Mouse (Mus musculus) liver, embryonic 16.5 days (tissue): Measurements from ENCODE around the gene Cntnap5b. TPM values are rescaled to one million over a fixed set of nuclear protein-coding genes. Genes with fewer than 3 reads are reported as not detected.

Experiments used
- ATAC-seq: fragments of 200-750 bp; cut with Nextera tagmentation; 2 replicates; pipeline ENCODE4 v1.8.0; 2017; ENCODE audit warnings: low read depth, mild to moderate bottlenecking, moderate number of reproducible peaks, moderate library complexity
- H3K27ac ChIP-seq: fragments of 300-500 bp; sonication (generic); 2 replicates; pipeline ENCODE4 v1.5.1; 2014; ENCODE audit warnings: mild to moderate bottlenecking, low read length
- H3K27me3 ChIP-seq: fragments of 300-500 bp; sonication (generic); 2 replicates; pipeline ENCODE4 v1.6.1; 2014; ENCODE audit warnings: low read depth, low read length, mixed read lengths; ENCODE audit not compliant: control insufficient read depth, insufficient read depth
- H3K36me3 ChIP-seq: fragments of 300-500 bp; sonication (generic); 2 replicates; pipeline ENCODE4 v1.6.1; 2014; ENCODE audit warnings: mild to moderate bottlenecking; ENCODE audit not compliant: control insufficient read depth, insufficient read depth
- H3K4me1 ChIP-seq: fragments of 300-500 bp; sonication (generic); 2 replicates; pipeline ENCODE4 v1.6.1; 2014; ENCODE audit warnings: low read depth, low read length, mixed read lengths; ENCODE audit not compliant: control insufficient read depth
- H3K4me2 ChIP-seq: fragments of 300-500 bp; sonication (generic); 2 replicates; pipeline ENCODE4 v1.6.1; 2014; ENCODE audit warnings: low read depth, low read length, mixed read lengths
- H3K4me3 ChIP-seq: fragments of 300-500 bp; sonication (generic); 2 replicates; pipeline ENCODE4 v1.5.1; 2014; ENCODE audit warnings: low read depth, mild to moderate bottlenecking, low read length
- H3K9ac ChIP-seq: fragments of 300-500 bp; sonication (generic); 2 replicates; pipeline ENCODE4 v1.6.1; 2014; ENCODE audit warnings: low read depth, low read length
- H3K9me3 ChIP-seq: fragments of 300-500 bp; sonication (generic); replicated peaks from 2 replicates; pipeline ENCODE4 v1.6.1; 2016; ENCODE audit warnings: low read length; ENCODE audit not compliant: control insufficient read depth
- WGBS: fragments of 180-500 bp; shearing (Covaris S2); extraction: QIAGEN DNeasy Blood & Tissue Kit; methylation state at CpG from one replicate; pipeline ENCODE4 v1.1.7; 2014; ENCODE audit not compliant: insufficient replicate concordance; 5-methylcytosine and 5-hydroxymethylcytosine counted together
- polyA plus RNA-seq: library from polyadenylated mRNA; unstranded; fragments of >200 nt; fragmentation: Nextera tagmentation; extraction: Ambion mirVana; gene quantifications from 2 replicates; pipeline ENCODE4 v1.2.1, GENCODE M21; 2015

Cntnap5b gene
- polyA plus RNA-seq, 1 experiment from 2014 or later, result not detected

- H3K4me2 ChIP-seq, result no peak overlapping the region
- H3K9me3 ChIP-seq, result no peaks in the 10 kb centered on the region
- H3K27ac ChIP-seq, result no peak overlapping the region
- H3K4me1 ChIP-seq, result no peaks in the 10 kb centered on the region
- H3K9ac ChIP-seq, result no peak overlapping the region
- H3K4me3 ChIP-seq, result no peak overlapping the region
- ATAC-seq, result no peak
- H3K36me3 ChIP-seq, result no peaks in the 10 kb centered on the region
- 54% methylated on average over 2 of the region's 2 CpGs for WGBS
- H3K27me3 ChIP-seq, result no peaks in the 10 kb centered on the region
These were observed 331.8 kb downstream of the Cntnap5b start for GRCm38 (mm10) chr1:100104343-100104742.

- Histone ChIP-seq H3K4me1 (no peaks in the 10 kb centered on the region), H3K4me2 (no peak overlapping the region), H3K36me3 (no peaks in the 10 kb centered on the region), H3K27me3 (no peaks in the 10 kb centered on the region), H3K9me3 (no peaks in the 10 kb centered on the region), H3K4me3 (no peak overlapping the region), H3K9ac (no peak overlapping the region), H3K27ac (no peak overlapping the region)
- no peak for ATAC-seq
These were observed 349.9 kb downstream of the Cntnap5b start for GRCm38 (mm10) chr1:100122410-100122935.

GRCm38 (mm10) chr1:100163588-100164357 is 391.2 kb downstream of the Cntnap5b start:
- H3K4me3 ChIP-seq, result no peak overlapping the region
- no peak overlapping the region for H3K27ac ChIP-seq
- no peak overlapping the region for H3K4me2 ChIP-seq
- no peak overlapping the region for H3K9ac ChIP-seq
- no peak for ATAC-seq
- no peaks in the 10 kb centered on the region for H3K27me3 ChIP-seq
- no peaks in the 10 kb centered on the region for H3K36me3 ChIP-seq
- H3K9me3 ChIP-seq, result no peaks in the 10 kb centered on the region
- WGBS, result 53% methylated on average over 2 of the region's 2 CpGs
- no peaks in the 10 kb centered on the region for H3K4me1 ChIP-seq

GRCm38 (mm10) chr1:100171566-100171965 is 399.0 kb downstream of the Cntnap5b start:
- Histone ChIP-seq H3K4me2 (no peak overlapping the region), H3K36me3 (no peaks in the 10 kb centered on the region), H3K4me1 (no peaks in the 10 kb centered on the region), H3K9me3 (no peaks in the 10 kb centered on the region), H3K27me3 (no peaks in the 10 kb centered on the region), H3K27ac (no peak overlapping the region), H3K4me3 (no peak overlapping the region), H3K9ac (no peak overlapping the region)
- no peak for ATAC-seq

DNA sequence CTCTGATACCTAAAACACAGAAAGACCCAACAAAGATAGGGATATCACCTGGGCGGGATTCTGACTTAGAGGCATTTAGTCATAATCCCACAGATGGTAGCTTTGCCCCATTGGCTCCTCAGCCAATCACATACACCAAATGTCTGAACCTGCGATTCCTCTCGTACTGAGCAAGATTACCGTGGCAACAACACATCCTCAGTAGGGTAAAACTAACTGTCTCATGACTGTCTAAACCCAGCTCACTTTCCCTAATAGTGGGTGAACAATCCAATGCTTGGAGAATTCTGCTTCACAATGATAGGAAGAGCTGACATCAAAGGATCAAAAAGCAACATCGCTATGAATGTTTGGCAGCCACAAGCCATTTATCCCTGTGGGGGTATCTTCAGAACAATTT is 407.5 kb downstream of the Cntnap5b start:
- no peaks in the 10 kb centered on the region for H3K4me1 ChIP-seq
- no peak overlapping the region for H3K27ac ChIP-seq
- peak; percentile 100 for ATAC-seq
- H3K4me2 ChIP-seq, result no peak overlapping the region
- no peaks in the 10 kb centered on the region for H3K9me3 ChIP-seq
- H3K27me3 ChIP-seq, result no peaks in the 10 kb centered on the region
- no peak overlapping the region for H3K9ac ChIP-seq
- no peaks in the 10 kb centered on the region for H3K36me3 ChIP-seq
- 67% methylated on average over 5 of the region's 5 CpGs for WGBS
- H3K4me3 ChIP-seq, result no peak overlapping the region

DNA sequence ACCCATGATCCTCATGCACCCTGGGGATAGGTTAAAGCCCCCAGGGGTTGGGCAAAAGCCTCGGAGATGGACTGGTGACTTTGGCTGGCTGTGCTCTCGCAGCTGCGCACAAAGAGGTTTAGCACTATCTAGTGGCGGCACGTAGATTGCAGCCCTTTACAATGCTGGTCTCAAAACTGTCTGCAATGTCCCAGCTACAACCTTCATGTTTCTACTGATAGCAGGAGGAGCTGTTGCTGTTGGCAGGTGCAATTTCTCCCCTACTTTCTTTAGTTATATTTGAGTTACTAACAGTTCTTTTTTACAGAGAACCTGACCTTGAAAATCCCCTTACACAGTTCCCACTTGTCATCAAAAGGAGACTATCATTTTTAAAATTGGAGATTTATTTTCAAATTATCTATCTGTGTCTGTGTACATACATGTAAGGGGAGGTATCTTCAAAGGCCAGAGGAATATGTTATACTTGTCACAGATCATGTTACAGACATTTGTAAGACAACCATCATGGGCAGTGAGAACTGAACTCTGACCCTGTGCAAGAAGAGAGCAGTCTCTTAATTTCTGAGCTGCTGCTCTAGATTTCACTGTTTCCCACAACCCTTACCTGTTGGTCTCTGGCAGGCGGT is 459.5 kb downstream of the Cntnap5b start:
- Histone ChIP-seq H3K9me3 (no peaks in the 10 kb centered on the region), H3K4me3 (no peak overlapping the region), H3K4me1 (no peaks in the 10 kb centered on the region), H3K36me3 (no peaks in the 10 kb centered on the region), H3K27me3 (no peaks in the 10 kb centered on the region), H3K27ac (no peak overlapping the region), H3K4me2 (no peak overlapping the region), H3K9ac (no peak overlapping the region)
- ATAC-seq, result no peak
- WGBS, result 10% methylated on average over 5 of the region's 6 CpGs

GRCm38 (mm10) chr1:100251964-100252363 is 479.4 kb downstream of the Cntnap5b start:
- Histone ChIP-seq H3K4me1 (no peaks in the 10 kb centered on the region), H3K9me3 (no peaks in the 10 kb centered on the region), H3K27ac (no peak overlapping the region), H3K36me3 (no peaks in the 10 kb centered on the region), H3K4me2 (no peak overlapping the region), H3K9ac (no peak overlapping the region), H3K4me3 (no peak overlapping the region), H3K27me3 (no peaks in the 10 kb centered on the region)
- ATAC-seq, result no peak

- no peak overlapping the region for H3K27ac ChIP-seq
- H3K4me2 ChIP-seq, result no peak overlapping the region
- no peaks in the 10 kb centered on the region for H3K9me3 ChIP-seq
- no peak overlapping the region for H3K4me3 ChIP-seq
- H3K4me1 ChIP-seq, result no peaks in the 10 kb centered on the region
- H3K27me3 ChIP-seq, result no peaks in the 10 kb centered on the region
- 58% methylated on average over 1 of the region's 1 CpGs for WGBS
- no peak overlapping the region for H3K9ac ChIP-seq
- no peaks in the 10 kb centered on the region for H3K36me3 ChIP-seq
- ATAC-seq, result no peak
These were observed 538.1 kb downstream of the Cntnap5b start for GRCm38 (mm10) chr1:100310687-100311086.

- Histone ChIP-seq H3K27me3 (no peaks in the 10 kb centered on the region), H3K4me1 (no peaks in the 10 kb centered on the region), H3K4me2 (no peak overlapping the region), H3K4me3 (no peak overlapping the region), H3K27ac (no peak overlapping the region), H3K9me3 (no peaks in the 10 kb centered on the region), H3K36me3 (no peaks in the 10 kb centered on the region), H3K9ac (no peak overlapping the region)
- no peak for ATAC-seq
- 52% methylated on average over 3 of the region's 3 CpGs for WGBS
These were observed 558.5 kb downstream of the Cntnap5b start for GRCm38 (mm10) chr1:100331066-100331465.
